Mouse (Mus musculus) forebrain, embryonic 14.5 days (tissue): Measurements from ENCODE around the gene Mpnd. TPM values are rescaled to one million over a fixed set of nuclear protein-coding genes. Genes with fewer than 3 reads are reported as not detected.
"Not testable (repeated sequence)": the region's sequence is repeated elsewhere in the genome, so short reads cannot be mapped to it uniquely, and the experiment has no call there.

Experiments used
- ATAC-seq: fragments of 200-750 bp; cut with Nextera tagmentation; 2 replicates; pipeline ENCODE4 v1.8.0; 2017; ENCODE audit warnings: mild to moderate bottlenecking, moderate library complexity
- DNase-seq: peaks from one replicate; pipeline ENCODE4 v3.0.0-alpha.2; 2015; ENCODE audit warnings: low spot score
- H3K27ac ChIP-seq: fragments of 300-500 bp; sonication (generic); 2 replicates; pipeline ENCODE4 v1.5.1; 2014; ENCODE audit warnings: low read depth, mild to moderate bottlenecking, control low read depth, low read length, moderate library complexity
- H3K27me3 ChIP-seq: fragments of 300-500 bp; sonication (generic); replicated peaks from 2 replicates; pipeline ENCODE4 v1.6.1; 2014; ENCODE audit warnings: low read length, control low read depth, mixed read lengths; ENCODE audit not compliant: control insufficient read depth, insufficient read depth
- H3K36me3 ChIP-seq: fragments of 300-500 bp; sonication (generic); 2 replicates; pipeline ENCODE4 v1.6.1; 2014; ENCODE audit warnings: low read length, control low read depth; ENCODE audit not compliant: control insufficient read depth, insufficient read depth
- H3K4me1 ChIP-seq: fragments of 300-500 bp; sonication (generic); 2 replicates; pipeline ENCODE4 v1.6.1; 2014; ENCODE audit warnings: antibody characterized with exemption, low read length, control low read depth; ENCODE audit not compliant: control insufficient read depth, insufficient read depth
- H3K4me2 ChIP-seq: fragments of 300-500 bp; sonication (generic); 2 replicates; pipeline ENCODE4 v1.6.1; 2014; ENCODE audit warnings: mild to moderate bottlenecking, control low read depth, low read length
- H3K4me3 ChIP-seq: fragments of 300-500 bp; sonication (generic); 2 replicates; pipeline ENCODE4 v1.5.1; 2014; ENCODE audit warnings: low read depth, low read length, control low read depth
- H3K9ac ChIP-seq: fragments of 300-500 bp; sonication (generic); 2 replicates; pipeline ENCODE4 v1.6.1; 2014; ENCODE audit warnings: mild to moderate bottlenecking, low read length, control low read depth, moderate library complexity
- H3K9me3 ChIP-seq: fragments of 300-500 bp; sonication (generic); replicated peaks from 2 replicates; pipeline ENCODE4 v1.6.1; 2016; ENCODE audit warnings: low read length, control low read depth, mixed read lengths; ENCODE audit not compliant: control insufficient read depth
- WGBS: fragments of 180-500 bp; shearing (Covaris S2); extraction: QIAGEN DNeasy Blood & Tissue Kit; methylation state at CpG from one replicate; pipeline ENCODE4 v1.1.7; 2014; 5-methylcytosine and 5-hydroxymethylcytosine counted together
- polyA plus RNA-seq: library from polyadenylated mRNA; unstranded; fragments of >200 nt; fragmentation: Nextera tagmentation; extraction: Ambion mirVana; gene quantifications from 2 replicates; pipeline ENCODE4 v1.2.1, GENCODE M21; 2014

The Mpnd gene
- polyA plus RNA-seq, 1 experiment from 2014 or later: 170 TPM

DNA sequence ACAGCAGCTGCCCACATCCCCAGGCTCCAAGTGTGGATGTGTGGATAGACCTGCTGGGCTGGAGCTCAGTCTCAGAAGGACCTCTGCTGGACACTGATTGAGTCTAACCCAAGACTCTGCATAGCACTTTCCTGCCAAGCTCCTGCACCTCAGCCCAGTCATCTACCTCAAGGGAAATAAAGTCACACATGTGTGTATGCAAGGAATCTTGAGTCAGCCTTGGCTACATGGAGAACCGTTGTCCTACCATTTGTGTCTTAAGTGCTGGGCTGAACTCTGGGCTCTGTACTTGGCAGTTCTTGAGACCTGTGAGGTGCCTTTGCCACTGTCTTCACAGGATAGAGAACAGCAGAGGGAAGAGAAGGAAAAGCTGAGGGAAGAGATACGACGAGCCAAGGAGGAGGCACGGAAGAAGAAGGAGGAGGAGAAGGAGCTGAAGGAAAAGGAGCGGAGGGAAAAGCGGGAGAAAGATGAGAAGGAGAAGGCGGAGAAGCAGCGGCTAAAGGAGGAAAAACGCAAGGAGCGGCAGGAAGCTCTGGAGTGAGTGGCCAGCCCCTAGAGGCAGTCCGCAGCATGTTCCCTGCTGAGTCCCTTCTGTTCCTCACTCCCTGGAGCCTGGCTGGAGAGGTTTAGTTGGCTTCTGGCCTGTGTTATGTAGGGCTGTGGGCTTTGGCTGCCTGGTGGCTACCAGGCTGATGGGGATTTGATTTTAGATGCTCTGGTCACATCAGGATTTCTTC is 52.0 kb downstream of the Mpnd start:
- no peak overlapping the region for H3K4me3 ChIP-seq
- H3K27ac ChIP-seq: no peak overlapping the region
- WGBS: 86% methylated on average over 11 of the region's 11 CpGs
- no peaks in the 10 kb centered on the region for H3K27me3 ChIP-seq
- no peaks in the 10 kb centered on the region for H3K4me1 ChIP-seq
- no peak overlapping the region for H3K4me2 ChIP-seq
- H3K9me3 ChIP-seq: no peaks in the 10 kb centered on the region
- ATAC-seq (no peak), DNase-seq (no peak)
- H3K36me3 ChIP-seq: peaks cover 59% of the 10 kb centered on the region
- H3K9ac ChIP-seq: no peak overlapping the region

DNA sequence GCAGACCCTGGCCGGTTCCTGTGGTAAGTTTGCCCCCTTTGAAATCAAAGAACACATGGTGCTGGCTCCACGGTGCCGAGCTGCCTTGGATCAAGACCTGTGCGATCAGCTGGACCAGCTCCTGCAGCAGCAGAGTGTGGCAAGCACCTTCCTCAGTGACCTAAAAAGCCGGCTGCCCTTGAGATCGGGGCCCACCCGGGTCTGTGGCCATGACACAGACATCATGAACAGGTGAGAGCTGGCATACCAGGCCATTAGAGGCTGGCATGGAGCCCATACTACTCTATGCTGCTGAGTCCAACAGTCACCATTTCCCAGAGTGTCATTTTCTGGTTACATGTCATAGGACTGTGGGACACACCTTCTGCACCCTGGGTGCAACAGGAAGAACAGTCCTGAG is 56.6 kb downstream of the Mpnd start:
- Histone ChIP-seq H3K4me1 (no peaks in the 10 kb centered on the region), H3K9me3 (no peaks in the 10 kb centered on the region), H3K36me3 (peaks cover 91% of the 10 kb centered on the region), H3K9ac (no peak overlapping the region), H3K4me3 (no peak overlapping the region), H3K27ac (no peak overlapping the region), H3K4me2 (no peak overlapping the region), H3K27me3 (no peaks in the 10 kb centered on the region)
- ATAC-seq (no peak), DNase-seq (no peak)
- 92% methylated on average over 7 of the region's 7 CpGs for WGBS

DNA sequence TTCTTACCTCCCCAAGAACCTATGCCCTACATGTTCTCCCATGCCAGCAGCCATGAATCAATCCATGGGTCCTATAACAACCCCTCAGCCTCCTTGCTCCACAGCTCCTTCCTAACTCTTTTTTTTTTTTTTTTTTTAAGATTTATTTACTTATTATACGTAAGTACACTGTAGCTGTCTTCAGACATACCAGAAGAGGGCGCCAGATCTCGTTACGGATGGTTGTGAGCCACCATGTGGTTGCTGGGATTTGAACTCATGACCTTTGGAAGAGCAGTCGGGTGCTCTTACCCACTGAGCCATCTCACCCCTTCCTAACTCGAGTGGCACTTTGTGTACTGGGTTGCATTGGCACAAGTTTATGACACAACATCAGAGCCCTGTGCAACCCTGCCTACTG is 60.2 kb downstream of the Mpnd start:
- not testable (repeated sequence) for H3K9me3 ChIP-seq, H3K4me1 ChIP-seq, H3K9ac ChIP-seq, H3K4me3 ChIP-seq, DNase-seq, H3K27me3 ChIP-seq, H3K4me2 ChIP-seq, ATAC-seq, H3K27ac ChIP-seq
- peaks cover 95% of the 10 kb centered on the region for H3K36me3 ChIP-seq
- 84% methylated on average over 6 of the region's 6 CpGs for WGBS

Other genes with a start within 250 kb of the Mpnd start
- gene Zfp119a, start 126.8 kb upstream of the Mpnd start, polyA plus RNA-seq: 9.9 and 12.5 TPM in 2 replicates
- 16.1 and 16.9 TPM in 2 replicates for gene Zfp959, start 113.6 kb upstream of the Mpnd start, polyA plus RNA-seq
- 9.8 and 10.3 TPM in 2 replicates for gene Zfp119b, start 56.2 kb upstream of the Mpnd start, polyA plus RNA-seq
- gene Ebi3, start 53.1 kb upstream of the Mpnd start, polyA plus RNA-seq: 2.6 and 3.8 TPM in 2 replicates
- 25.4 and 26.1 TPM in 2 replicates for gene Yju2, start 46.6 kb upstream of the Mpnd start, polyA plus RNA-seq
- 109 and 111 TPM in 2 replicates for gene Shd, start 35.2 kb upstream of the Mpnd start, polyA plus RNA-seq
- 106 and 121 TPM in 2 replicates for gene Fsd1, start 19.2 kb upstream of the Mpnd start, polyA plus RNA-seq
- gene Stap2, start 127 bp upstream of the Mpnd start, polyA plus RNA-seq: 4.7 and 5.0 TPM in 2 replicates
- gene Sh3gl1, start 30.9 kb downstream of the Mpnd start, polyA plus RNA-seq: 96.0 and 113 TPM in 2 replicates
- gene Chaf1a, start 34.7 kb downstream of the Mpnd start, polyA plus RNA-seq: 6.8 and 6.9 TPM in 2 replicates
- gene Ubxn6, start 69.3 kb downstream of the Mpnd start, polyA plus RNA-seq: 68.8 and 83.7 TPM in 2 replicates
- 81.5 and 109 TPM in 2 replicates for gene Hdgfl2, start 73.9 kb downstream of the Mpnd start, polyA plus RNA-seq
- 0.04 and 0.07 TPM in 2 replicates for gene Plin4, start 104.1 kb downstream of the Mpnd start, polyA plus RNA-seq
- gene Plin5, start 111.9 kb downstream of the Mpnd start, polyA plus RNA-seq: 0.42 and 0.67 TPM in 2 replicates
- gene Lrg1, start 116.3 kb downstream of the Mpnd start, polyA plus RNA-seq: not detected in 2 replicates
- 9.4 and 12.1 TPM in 2 replicates for gene Sema6b, start 134.6 kb downstream of the Mpnd start, polyA plus RNA-seq
- 9.7 and 10.9 TPM in 2 replicates for gene Tnfaip8l1, start 156.8 kb downstream of the Mpnd start, polyA plus RNA-seq
- 58.8 and 63.5 TPM in 2 replicates for gene Mydgf, start 178.2 kb downstream of the Mpnd start, polyA plus RNA-seq
- 18.3 and 25.9 TPM in 2 replicates for gene Dpp9, start 213.2 kb downstream of the Mpnd start, polyA plus RNA-seq